25 mouse cellular contexts compared by ENCODE assay signal in the genomic region with DNA sequence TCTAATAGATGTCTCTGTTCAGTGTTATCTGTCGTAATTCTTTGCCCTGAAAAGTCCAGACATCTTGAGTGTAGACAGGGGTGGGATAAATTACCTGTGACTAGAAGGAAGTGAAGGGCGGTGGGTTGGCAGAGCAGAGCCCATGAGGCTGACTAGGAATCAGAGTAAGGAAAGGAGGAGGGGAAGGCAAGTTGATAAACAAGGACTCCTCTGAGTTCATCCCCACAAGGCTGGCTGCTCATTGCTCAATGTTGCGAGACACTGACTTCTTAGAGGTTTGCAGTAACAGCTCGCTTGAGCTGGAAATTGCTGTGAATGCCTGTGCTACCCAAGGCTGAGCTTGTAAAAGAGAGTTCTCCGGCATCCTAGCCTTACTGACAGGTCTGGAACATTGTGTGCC.
"Had no signal": no experiment of that assay in that cellular context is flagged by ENCODE, and none has a peak within 500 bp of the region (broad histone marks: within the 10 kb centered on the region; RNA-seq: fewer than 3 reads in every experiment).

No protein-coding gene starts in this region.

- H3K9ac ChIP-seq: limb, embryonic 13.5 days; liver, embryonic 12.5 days; liver, embryonic 15.5 days; lung, embryonic 15.5 days; midbrain, embryonic 13.5 days; neural tube, embryonic 13.5 days had no signal

- DNase-seq: kidney, postnatal 14 days; kidney, postnatal 4 days; liver; lung, adult 18-20 months; lung, postnatal 10 days; lung, postnatal 36 days; right cerebral cortex, adult 18-20 months; right cerebral cortex, postnatal 14 days; right cerebral cortex, postnatal 4 days; thymus, adult 2 months; thymus, postnatal 14 days; thymus, postnatal 4 days had no signal

- H3K4me2 ChIP-seq: limb, embryonic 13.5 days; liver, embryonic 12.5 days; liver, embryonic 15.5 days; lung, embryonic 15.5 days; midbrain, embryonic 13.5 days; neural tube, embryonic 13.5 days had no signal

- H3K4me3 ChIP-seq: limb, embryonic 10.5 days; limb, embryonic 13.5 days; liver, embryonic 12.5 days; liver, embryonic 15.5 days; lung, embryonic 15.5 days; megakaryocyte, embryonic 14.5 days; midbrain, embryonic 10.5 days; midbrain, embryonic 13.5 days; myocyte; neural tube, embryonic 13.5 days had no signal

- H3K27me3 ChIP-seq: liver, embryonic 15.5 days; lung, embryonic 15.5 days; neural tube, embryonic 13.5 days had no signal

- ATAC-seq: intestine, postnatal 0 days; liver, embryonic 12.5 days; midbrain, embryonic 13.5 days; midbrain, embryonic 16.5 days had no signal

- H3K4me1 ChIP-seq: limb, embryonic 13.5 days; liver, embryonic 12.5 days; liver, embryonic 15.5 days; megakaryocyte, embryonic 14.5 days; midbrain, embryonic 13.5 days; neural tube, embryonic 13.5 days had no signal

- H3K9me3 ChIP-seq: limb, embryonic 10.5 days; limb, embryonic 13.5 days; liver, embryonic 12.5 days; liver, embryonic 15.5 days; lung, embryonic 15.5 days; megakaryocyte, embryonic 14.5 days; midbrain, embryonic 10.5 days; midbrain, embryonic 13.5 days; neural tube, embryonic 13.5 days had no signal

- H3K27ac ChIP-seq: limb, embryonic 10.5 days; limb, embryonic 13.5 days; liver, embryonic 12.5 days; liver, embryonic 15.5 days; lung, embryonic 15.5 days; midbrain, embryonic 10.5 days; midbrain, embryonic 13.5 days; neural tube, embryonic 13.5 days; stomach, postnatal 0 days had no signal

- H3K36me3 ChIP-seq: limb, embryonic 10.5 days; limb, embryonic 13.5 days; liver, embryonic 12.5 days; liver, embryonic 15.5 days; lung, embryonic 15.5 days; midbrain, embryonic 10.5 days; midbrain, embryonic 13.5 days; neural tube, embryonic 13.5 days had no signal
